Mouse (Mus musculus): ENCODE results near the gene Hist3h2ba.

The Hist3h2ba gene

GRCm38 (mm10) chr11:58948542-58949479, at the start of gene Hist3h2ba:
TSS of gene Hist3h2ba (plus strand) at chr11:58948920.
- DNase-seq (ENCODE audit: low spot score): peak; percentile 92

- no peak for DNase-seq (ENCODE audit: low spot score)
Measured at GRCm38 (mm10) chr11:58901080-58901479, 47.6 kb upstream of the Hist3h2ba start.

- DNase-seq (ENCODE audit: low spot score): peak; percentile 97
Measured at GRCm38 (mm10) chr11:58903511-58904409, 45.0 kb upstream of the Hist3h2ba start, which contains the start of gene Zfp39. TSS of gene Zfp39 (minus strand) at chr11:58904225.

- no peak for DNase-seq (ENCODE audit: low spot score)
Measured at GRCm38 (mm10) chr11:58904410-58904718, 44.4 kb upstream of the Hist3h2ba start.

GRCm38 (mm10) chr11:58904838-58905237, 43.9 kb upstream of the Hist3h2ba start:
- peak; percentile 53 for DNase-seq (ENCODE audit: low spot score)

GRCm38 (mm10) chr11:58913776-58914175, 34.9 kb upstream of the Hist3h2ba start:
- DNase-seq (ENCODE audit: low spot score): no peak

- DNase-seq (ENCODE audit: low spot score): peak; percentile 73
Measured at GRCm38 (mm10) chr11:58914461-58915028, 34.2 kb upstream of the Hist3h2ba start.

- peak; percentile 69 for DNase-seq (ENCODE audit: low spot score)
Measured at GRCm38 (mm10) chr11:58916879-58917744, 31.6 kb upstream of the Hist3h2ba start.

- DNase-seq (ENCODE audit: low spot score): no peak
Measured at GRCm38 (mm10) chr11:58917745-58918366, 30.9 kb upstream of the Hist3h2ba start, which contains the start of gene Btnl10. TSS of gene Btnl10 (plus strand) at chr11:58917908.

- no peak for DNase-seq (ENCODE audit: low spot score)
Measured at GRCm38 (mm10) chr11:58918759-58919158, 30.0 kb upstream of the Hist3h2ba start.

- no peak for DNase-seq (ENCODE audit: low spot score)
Measured at GRCm38 (mm10) chr11:58922420-58922819, 26.3 kb upstream of the Hist3h2ba start.

GRCm38 (mm10) chr11:58926651-58927050, 22.1 kb upstream of the Hist3h2ba start:
- no peak for DNase-seq (ENCODE audit: low spot score)

- no peak for DNase-seq (ENCODE audit: low spot score)
Measured at GRCm38 (mm10) chr11:58927053-58927452, 21.7 kb upstream of the Hist3h2ba start.

- peak; percentile 88 for DNase-seq (ENCODE audit: low spot score)
Measured at GRCm38 (mm10) chr11:58927790-58928651, 20.7 kb upstream of the Hist3h2ba start.

- no peak for DNase-seq (ENCODE audit: low spot score)
Measured at GRCm38 (mm10) chr11:58929055-58929454, 19.7 kb upstream of the Hist3h2ba start.

GRCm38 (mm10) chr11:58929641-58930040, 19.1 kb upstream of the Hist3h2ba start:
- no peak for DNase-seq (ENCODE audit: low spot score)

GRCm38 (mm10) chr11:58930254-58930653, 18.5 kb upstream of the Hist3h2ba start:
- no peak for DNase-seq (ENCODE audit: low spot score)

- DNase-seq (ENCODE audit: low spot score): no peak
Measured at GRCm38 (mm10) chr11:58931576-58931975, 17.1 kb upstream of the Hist3h2ba start.

GRCm38 (mm10) chr11:58937909-58938308, 10.8 kb upstream of the Hist3h2ba start:
- DNase-seq (ENCODE audit: low spot score): peak; percentile 71
